Mouse (Mus musculus) ES-Bruce4 (cell line): ENCODE data around the gene Grb10. TPM values are rescaled to one million over a fixed set of nuclear protein-coding genes. Genes with fewer than 3 reads are reported as not detected.
A peak's percentile ranks its signal among the peaks of the same experiment; 100 is the strongest.

Experiments used
- H3K27ac ChIP-seq: 2 replicates; pipeline ENCODE4 v1.5.1; 2012; ENCODE audit warnings: low read length, inconsistent platforms; ENCODE audit not compliant: insufficient read depth
- H3K27me3 ChIP-seq: 2 replicates; pipeline ENCODE4 v1.6.1; 2012; ENCODE audit warnings: mild to moderate bottlenecking, low read length, inconsistent platforms; ENCODE audit not compliant: control insufficient read depth, poor library complexity, insufficient read depth, severe bottlenecking
- H3K36me3 ChIP-seq: 2 replicates; pipeline ENCODE4 v1.6.1; 2012; ENCODE audit warnings: inconsistent platforms, mild to moderate bottlenecking, low read length, moderate library complexity; ENCODE audit not compliant: control insufficient read depth, poor library complexity, insufficient read depth, severe bottlenecking
- H3K4me1 ChIP-seq: one replicate; pipeline ENCODE4 v1.8.1; 2011; ENCODE audit warnings: low read length; ENCODE audit not compliant: control insufficient read depth, insufficient read depth
- H3K4me3 ChIP-seq: 2 replicates; pipeline ENCODE4 v1.5.1; 2011; ENCODE audit warnings: low read depth, mild to moderate bottlenecking, low read length
- H3K9ac ChIP-seq: 2 replicates; pipeline ENCODE4 v1.6.1; 2012; ENCODE audit warnings: low read depth, mild to moderate bottlenecking, inconsistent platforms; ENCODE audit not compliant: poor library complexity, severe bottlenecking
- H3K9me3 ChIP-seq: replicated peaks from 2 replicates; pipeline ENCODE4 v1.6.1; 2012; ENCODE audit warnings: mild to moderate bottlenecking, low read length, inconsistent platforms; ENCODE audit not compliant: control insufficient read depth, poor library complexity, insufficient read depth, severe bottlenecking
- CTCF ChIP-seq: IDR thresholded peaks from one replicate; pipeline ENCODE4 v1.8.1; 2011; ENCODE audit warnings: low read depth, low read length
- EP300 ChIP-seq: IDR thresholded peaks from 2 replicates; pipeline ENCODE4 v1.6.1; 2011; ENCODE audit warnings: low read depth, low read length; ENCODE audit not compliant: insufficient read depth
- POLR2A ChIP-seq: IDR thresholded peaks from one replicate; pipeline ENCODE4 v1.8.1; 2011; ENCODE audit warnings: low read length; ENCODE audit not compliant: insufficient read depth
- polyA plus RNA-seq: library from polyadenylated mRNA; stranded (reverse); fragments of >200 nt; gene quantifications from 2 replicates; pipeline ENCODE4 v1.2.4, GENCODE M21; 2011; ENCODE audit warnings: low read depth; ENCODE audit not compliant: missing spikeins, insufficient read depth, insufficient read length

Grb10 gene
- polyA plus RNA-seq, 1 experiment, result 160 TPM

- TF ChIP-seq EP300 (no peak), CTCF (no peak), POLR2A (no peak)
These were observed 133.0 kb downstream of the Grb10 start for GRCm38 (mm10) chr11:11905518-11905917.

GRCm38 (mm10) chr11:11904995-11905394 lies 133.5 kb downstream of the Grb10 start:
- Histone ChIP-seq H3K27me3 (no peaks in the 10 kb centered on the region), H3K9me3 (no peaks in the 10 kb centered on the region; the same call in 1 of the 2 replicates), H3K27ac (peak overlapping the region; percentile 88), H3K36me3 (no peaks in the 10 kb centered on the region), H3K9ac (no peak overlapping the region), H3K4me1 (peaks cover 1% of the 10 kb centered on the region), H3K4me3 (no peak overlapping the region)
- TF ChIP-seq EP300, result peak; percentile 27; the same call in 1 of the 2 replicates
- no peak for TF ChIP-seq CTCF

More at GRCm38 (mm10) chr11:11905518-11905917, 133.0 kb downstream of the Grb10 start:
- Histone ChIP-seq H3K4me3 (no peak overlapping the region), H3K27ac (peak overlapping the region; percentile 88; the same call in 1 of the 2 replicates), H3K9ac (no peak overlapping the region), H3K9me3 (no peaks in the 10 kb centered on the region; the same call in 1 of the 2 replicates), H3K36me3 (no peaks in the 10 kb centered on the region), H3K4me1 (peaks cover 1% of the 10 kb centered on the region), H3K27me3 (no peaks in the 10 kb centered on the region)

GRCm38 (mm10) chr11:11901509-11901908 lies 137.0 kb downstream of the Grb10 start:
- Histone ChIP-seq H3K9ac (no peak overlapping the region), H3K4me3 (no peak overlapping the region), H3K4me1 (peaks cover 1% of the 10 kb centered on the region), H3K27ac (no peak overlapping the region), H3K36me3 (no peaks in the 10 kb centered on the region), H3K27me3 (no peaks in the 10 kb centered on the region), H3K9me3 (no peaks in the 10 kb centered on the region; the same call in 1 of the 2 replicates)
- TF ChIP-seq CTCF (no peak), POLR2A (no peak), EP300 (no peak)

GRCm38 (mm10) chr11:11898496-11898895 lies 140.0 kb downstream of the Grb10 start:
- H3K4me1 ChIP-seq, result no peaks in the 10 kb centered on the region
- TF ChIP-seq EP300 (no peak), CTCF (no peak)
- H3K27me3 ChIP-seq, result no peaks in the 10 kb centered on the region
- H3K9ac ChIP-seq, result no peak overlapping the region
- no peak overlapping the region for H3K4me3 ChIP-seq
- H3K27ac ChIP-seq, result no peak overlapping the region
- H3K9me3 ChIP-seq, result no peaks in the 10 kb centered on the region; the same call in 1 of the 2 replicates
- H3K36me3 ChIP-seq, result no peaks in the 10 kb centered on the region

- no peak within 1 kb of the TSS for H3K9ac ChIP-seq
- H3K27me3 ChIP-seq, result no peaks in the 10 kb centered on the region
- H3K4me3 ChIP-seq, result no peak within 1 kb of the TSS
- H3K9me3 ChIP-seq, result no peaks in the 10 kb centered on the region
- H3K36me3 ChIP-seq, result no peaks in the 10 kb centered on the region
- H3K27ac ChIP-seq, result no peak within 1 kb of the TSS
- H3K4me1 ChIP-seq, result no peaks in the 10 kb centered on the region
- TF ChIP-seq CTCF (no peak), POLR2A (no peak), EP300 (no peak)
These were observed 140.7 kb downstream of the Grb10 start, which contains the start of gene Ddc for GRCm38 (mm10) chr11:11897645-11898357. TSS of gene Ddc (minus strand) at chr11:11898144.

- Histone ChIP-seq H3K9ac (no peak overlapping the region), H3K4me1 (no peaks in the 10 kb centered on the region), H3K27ac (no peak overlapping the region), H3K27me3 (no peaks in the 10 kb centered on the region), H3K4me3 (no peak overlapping the region), H3K36me3 (no peaks in the 10 kb centered on the region), H3K9me3 (no peaks in the 10 kb centered on the region)
- TF ChIP-seq CTCF (no peak), POLR2A (no peak), EP300 (no peak)
These were observed 143.0 kb downstream of the Grb10 start for GRCm38 (mm10) chr11:11895479-11895878.
